Mouse (Mus musculus): Measurements from ENCODE around the gene Uts2. TPM values are rescaled to one million over a fixed set of nuclear protein-coding genes. Genes with fewer than 3 reads are reported as not detected.
A peak's percentile ranks its signal among the peaks of the same experiment; 100 is the strongest.

Uts2 gene
- total and polyA plus RNA-seq, 3 experiments = not detected

DNA sequence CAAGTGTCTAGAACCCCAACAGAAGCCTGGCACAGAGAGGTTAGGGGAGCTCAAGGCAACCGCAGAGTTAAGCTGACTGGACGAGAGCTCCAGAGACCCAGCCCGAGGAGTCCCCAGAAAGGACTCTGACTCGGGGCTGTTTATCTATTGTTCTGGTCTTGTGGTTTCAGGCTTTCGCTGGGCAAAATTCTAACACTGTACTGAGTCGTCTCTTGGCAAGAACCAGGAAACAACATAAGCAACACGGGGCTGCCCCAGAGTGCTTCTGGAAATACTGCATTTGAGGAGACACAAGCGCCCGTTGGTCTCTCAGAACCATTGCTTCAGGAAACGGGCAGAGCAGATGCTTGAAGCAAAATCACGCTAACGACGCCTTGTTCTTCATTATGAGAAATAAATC, 4.5 kb downstream of the Uts2 start:
- no peaks in the 10 kb centered on the region for H3K4me1 ChIP-seq (ENCODE audit: control insufficient read depth in 1 of 2, insufficient read depth in 2 of 2, low read length in 2 of 2)

DNA sequence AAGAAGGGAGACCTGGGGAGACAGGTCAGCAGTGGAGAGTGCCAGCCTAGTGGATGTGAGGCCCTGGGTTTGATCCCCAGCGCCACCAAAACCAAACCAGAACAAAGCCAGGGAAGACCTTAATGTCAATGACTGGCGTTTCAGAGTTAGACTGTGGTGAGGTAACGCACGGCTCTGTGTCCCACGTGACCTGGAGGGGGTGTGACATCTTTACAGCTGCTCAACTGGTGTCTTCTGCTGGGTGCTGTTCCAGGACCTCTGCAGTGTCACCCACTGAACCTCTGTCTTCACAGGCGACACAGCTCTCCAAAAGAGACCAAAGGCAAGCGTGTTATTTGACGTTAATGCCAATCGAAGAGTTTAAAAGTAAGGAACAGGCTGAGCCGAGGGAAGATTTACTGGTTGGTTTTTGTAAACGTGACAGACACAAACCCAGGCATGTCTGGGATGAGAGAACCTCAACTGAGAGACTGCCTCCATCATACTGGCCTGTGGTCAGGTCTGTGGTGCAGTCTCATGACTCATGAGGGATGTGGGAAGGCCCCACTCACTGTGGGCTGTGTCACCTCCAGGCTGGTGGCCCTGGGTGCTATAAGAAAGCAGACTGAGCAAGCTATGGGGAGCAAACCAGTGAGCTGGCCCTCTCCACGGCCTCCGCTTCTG, 8.9 kb downstream of the Uts2 start:
- H3K9me3 ChIP-seq (replicated peaks; ENCODE audit: insufficient read depth, low read length) = no peaks in the 10 kb centered on the region
- DNase-seq (ENCODE audit: low read depth, low spot score) = no peak
- H3K4me1 ChIP-seq (ENCODE audit: control insufficient read depth in 1 of 2, insufficient read depth in 2 of 2, low read length in 2 of 2) = no peaks in the 10 kb centered on the region
- no peak for TF ChIP-seq USF1 (IDR thresholded peaks at IDR 0.05; ENCODE audit: low read depth, low read length)
- no peak for TF ChIP-seq ETS1 (IDR thresholded peaks at IDR 0.05; ENCODE audit: low read depth, low read length)
- TF ChIP-seq ZKSCAN1 (IDR thresholded peaks at IDR 0.05; ENCODE audit: low read depth, low read length) = no peak
- no peak for TF ChIP-seq ELF1 (IDR thresholded peaks at IDR 0.05; ENCODE audit: low read depth, low read length)
- no peak for TF ChIP-seq GABPA (IDR thresholded peaks at IDR 0.05; ENCODE audit: low read depth, low read length)
- TF ChIP-seq BHLHE40 (IDR thresholded peaks at IDR 0.05; ENCODE audit: borderline replicate concordance, low read depth, low read length) = no peak
- TF ChIP-seq MYC (IDR thresholded peaks at IDR 0.05; ENCODE audit: low read depth, low read length) = no peak
- no peak for TF ChIP-seq NELFE (IDR thresholded peaks at IDR 0.05; ENCODE audit: low read depth, low read length)
- TF ChIP-seq E2F4 (IDR thresholded peaks at IDR 0.05; ENCODE audit: borderline replicate concordance, low read depth, low read length) = no peak
- no peak for TF ChIP-seq KAT2A (conservative IDR thresholded peaks at IDR 0.05; ENCODE audit: low read depth, low read length)
- TF ChIP-seq POLR2AphosphoS5 (IDR thresholded peaks at IDR 0.05; ENCODE audit: borderline replicate concordance, low read depth, low read length) = no peak
- TF ChIP-seq SIN3A (IDR thresholded peaks at IDR 0.05; ENCODE audit: low read length) = no peak
- TF ChIP-seq EP300 (IDR thresholded peaks at IDR 0.05; ENCODE audit: low read depth in 1 of 2, low read length in 2 of 2) = no peak
- TF ChIP-seq MEF2A (IDR thresholded peaks at IDR 0.05; ENCODE audit: extremely low read depth, insufficient replicate concordance, low read depth, low read length, poor library complexity, severe bottlenecking) = no peak
- TF ChIP-seq RAD21 (IDR thresholded peaks at IDR 0.05; ENCODE audit: low read depth, low read length) = no peak
- TF ChIP-seq JUND (IDR thresholded peaks at IDR 0.05; ENCODE audit: low read depth, low read length) = no peak
- TF ChIP-seq MYB (IDR thresholded peaks at IDR 0.05; ENCODE audit: low read depth, low read length) = no peak
- TF ChIP-seq POLR2A (IDR thresholded peaks at IDR 0.05; ENCODE audit: control insufficient read depth in 1 of 2, insufficient read depth in 1 of 2, low read depth in 1 of 2, low read length in 2 of 2, poor library complexity in 1 of 2) = no peak
- TF ChIP-seq POLR2AphosphoS2 (IDR thresholded peaks at IDR 0.05; ENCODE audit: low read length) = no peak
- TF ChIP-seq CTCF (IDR thresholded peaks at IDR 0.05 in 2 of 3, conservative IDR thresholded peaks at IDR 0.05 in 1 of 3; ENCODE audit: control insufficient read depth in 1 of 3, insufficient read depth in 1 of 3, low read depth in 2 of 3, low read length in 3 of 3, poor library complexity in 1 of 3, severe bottlenecking in 1 of 3) = no peak
- H3K27ac ChIP-seq (ENCODE audit: control insufficient read depth, low read depth, low read length) = no peak overlapping the region
- no peaks in the 10 kb centered on the region for H3K36me3 ChIP-seq (ENCODE audit: control insufficient read depth in 1 of 2, insufficient read depth in 2 of 2, low read length in 2 of 2)
- no peaks in the 10 kb centered on the region for H3K79me2 ChIP-seq (ENCODE audit: control insufficient read depth, insufficient read depth, low read length, poor library complexity)
- no peaks in the 10 kb centered on the region for H3K27me3 ChIP-seq (ENCODE audit: control insufficient read depth in 1 of 2, insufficient read depth in 2 of 2, low read length in 2 of 2)
- H3K4me3 ChIP-seq (ENCODE audit: control insufficient read depth in 1 of 2, insufficient read depth in 1 of 2, low read depth in 2 of 2, low read length in 2 of 2) = no peak overlapping the region
- no peak overlapping the region for H3K9ac ChIP-seq (ENCODE audit: control insufficient read depth, low read depth, low read length, poor library complexity, severe bottlenecking)

More for the DNA sequence above, 4.5 kb downstream of the Uts2 start:
- H3K4me3 ChIP-seq (ENCODE audit: control insufficient read depth in 1 of 2, insufficient read depth in 1 of 2, low read depth in 2 of 2, low read length in 2 of 2) = no peak overlapping the region
- no peak overlapping the region for H3K9ac ChIP-seq (ENCODE audit: control insufficient read depth, low read depth, low read length, poor library complexity, severe bottlenecking)
- no peak overlapping the region for H3K27ac ChIP-seq (ENCODE audit: control insufficient read depth, low read depth, low read length)
- DNase-seq (ENCODE audit: low read depth, low spot score) = peak; percentile 7
- H3K36me3 ChIP-seq (ENCODE audit: control insufficient read depth in 1 of 2, insufficient read depth in 2 of 2, low read length in 2 of 2) = no peaks in the 10 kb centered on the region
- TF ChIP-seq TCF12 (IDR thresholded peaks at IDR 0.05; ENCODE audit: low read depth, low read length) = no peak
- no peak for TF ChIP-seq MAFK (IDR thresholded peaks at IDR 0.05; ENCODE audit: borderline replicate concordance, low read depth, low read length)
- TF ChIP-seq POLR2A (IDR thresholded peaks at IDR 0.05; ENCODE audit: control insufficient read depth in 1 of 2, insufficient read depth in 1 of 2, low read depth in 1 of 2, low read length in 2 of 2, poor library complexity in 1 of 2) = no peak
- TF ChIP-seq CTCF (IDR thresholded peaks at IDR 0.05 in 2 of 3, conservative IDR thresholded peaks at IDR 0.05 in 1 of 3; ENCODE audit: control insufficient read depth in 1 of 3, insufficient read depth in 1 of 3, low read depth in 2 of 3, low read length in 3 of 3, poor library complexity in 1 of 3, severe bottlenecking in 1 of 3) = no peak
- no peak for TF ChIP-seq NRF1 (IDR thresholded peaks at IDR 0.05; ENCODE audit: insufficient read depth, low read depth, low read length, poor library complexity, severe bottlenecking)
- TF ChIP-seq MEF2A (IDR thresholded peaks at IDR 0.05; ENCODE audit: extremely low read depth, insufficient replicate concordance, low read depth, low read length, poor library complexity, severe bottlenecking) = no peak
- TF ChIP-seq TAL1 (IDR thresholded peaks at IDR 0.05; ENCODE audit: low read length) = no peak
- no peak for TF ChIP-seq JUND (IDR thresholded peaks at IDR 0.05; ENCODE audit: low read depth, low read length)
- no peak for TF ChIP-seq ZKSCAN1 (IDR thresholded peaks at IDR 0.05; ENCODE audit: low read depth, low read length)
- TF ChIP-seq POLR2AphosphoS2 (IDR thresholded peaks at IDR 0.05; ENCODE audit: low read length) = no peak
- no peak for TF ChIP-seq MAZ (IDR thresholded peaks at IDR 0.05; ENCODE audit: low read depth, low read length)
- no peak for TF ChIP-seq GATA1 (IDR thresholded peaks at IDR 0.05; ENCODE audit: low read depth, low read length)
- TF ChIP-seq ELF1 (IDR thresholded peaks at IDR 0.05; ENCODE audit: low read depth, low read length) = no peak
- no peak for TF ChIP-seq MYB (IDR thresholded peaks at IDR 0.05; ENCODE audit: low read depth, low read length)
- no peak for TF ChIP-seq MAX (IDR thresholded peaks at IDR 0.05; ENCODE audit: low read length)
- no peak for TF ChIP-seq POLR2AphosphoS5 (IDR thresholded peaks at IDR 0.05; ENCODE audit: borderline replicate concordance, low read depth, low read length)
- no peak for TF ChIP-seq EP300 (IDR thresholded peaks at IDR 0.05; ENCODE audit: low read depth in 1 of 2, low read length in 2 of 2)
- no peaks in the 10 kb centered on the region for H3K79me2 ChIP-seq (ENCODE audit: control insufficient read depth, insufficient read depth, low read length, poor library complexity)
- H3K27me3 ChIP-seq (ENCODE audit: control insufficient read depth in 1 of 2, insufficient read depth in 2 of 2, low read length in 2 of 2) = no peaks in the 10 kb centered on the region
- no peaks in the 10 kb centered on the region for H3K9me3 ChIP-seq (replicated peaks; ENCODE audit: insufficient read depth, low read length)
